Mouse (Mus musculus): ENCODE data around the gene Zfp708.

GRCm38 (mm10) chr13:67072786-67073185 lies 25.0 kb downstream of the Zfp708 start:
- TF ChIP-seq GATA1 (IDR thresholded peaks at IDR 0.05; ENCODE audit: low read length) (no peak), TAL1 (IDR thresholded peaks at IDR 0.05; ENCODE audit: low read length) (no peak)

Measured in erythroblast, embryonic 14.5 days (primary cell).